Mouse (Mus musculus): Measurements from ENCODE around the gene Tex36. TPM values are rescaled to one million over a fixed set of nuclear protein-coding genes. Genes with fewer than 3 reads are reported as not detected.

Tex36 gene
- polyA plus RNA-seq, 1 experiment from 2014 or later = 0.16 TPM

Other genes starting within 250 kb of the Tex36 start
- gene Edrf1, start 35.4 kb upstream of the Tex36 start, polyA plus RNA-seq (2014; fragmentation: Nextera tagmentation; extraction: Ambion mirVana) = 32.0 and 35.3 TPM in 2 replicates
- gene Mmp21, start 77.9 kb upstream of the Tex36 start, polyA plus RNA-seq (2014; fragmentation: Nextera tagmentation; extraction: Ambion mirVana) = 0.08 TPM in 1 of 2 replicates, not detected in the other
- 237 and 240 TPM in 2 replicates for gene Bccip, start 107.2 kb upstream of the Tex36 start, polyA plus RNA-seq (2014; fragmentation: Nextera tagmentation; extraction: Ambion mirVana)
- 35.2 and 35.9 TPM in 2 replicates for gene Uros, start 107.9 kb upstream of the Tex36 start, polyA plus RNA-seq (2014; fragmentation: Nextera tagmentation; extraction: Ambion mirVana)
- 0.32 and 0.37 TPM in 2 replicates for gene Fank1, start 174.7 kb upstream of the Tex36 start, polyA plus RNA-seq (2014; fragmentation: Nextera tagmentation; extraction: Ambion mirVana)
- gene Dhx32, start 180.6 kb upstream of the Tex36 start, polyA plus RNA-seq (2014; fragmentation: Nextera tagmentation; extraction: Ambion mirVana) = 19.0 and 20.5 TPM in 2 replicates